Mouse (Mus musculus) megakaryocyte, embryonic 14.5 days (primary cell): ENCODE measurements around the gene Sh3bgrl. TPM values are rescaled to one million over a fixed set of nuclear protein-coding genes. Genes with fewer than 3 reads are reported as not detected.
"Not testable (repeated sequence)": the region's sequence is repeated elsewhere in the genome, so short reads cannot be mapped to it uniquely, and the experiment has no call there.

Experiments used
- H3K27me3 ChIP-seq: replicated peaks from 2 replicates; pipeline ENCODE3; 2012; ENCODE audit warnings: inconsistent platforms
- H3K36me3 ChIP-seq: replicated peaks from 2 replicates; pipeline ENCODE3; 2012; ENCODE audit warnings: low read length, inconsistent platforms, mixed read lengths
- H3K4me1 ChIP-seq: 2 replicates; pipeline ENCODE4 v1.6.1; 2012; ENCODE audit warnings: inconsistent platforms
- H3K4me3 ChIP-seq: replicated peaks from 2 replicates; pipeline ENCODE3; 2012; ENCODE audit warnings: moderate library complexity, mild to moderate bottlenecking, inconsistent platforms
- H3K9me3 ChIP-seq: 2 replicates; pipeline ENCODE4 v1.6.1; 2012; ENCODE audit warnings: inconsistent platforms
- FLI1 ChIP-seq: IDR thresholded peaks from 2 replicates; pipeline ENCODE4 v1.6.1; 2012; ENCODE audit warnings: low read length, inconsistent platforms, mixed read lengths
- GATA1 ChIP-seq: IDR thresholded peaks from 3 replicates; pipeline ENCODE4 v1.6.1; 2012; ENCODE audit warnings: mixed read lengths, low read length, inconsistent platforms, borderline replicate concordance
- polyA plus RNA-seq: library from polyadenylated mRNA; stranded (reverse); fragments of >175 nt; gene quantifications from 2 replicates; pipeline ENCODE4 v1.2.3, GENCODE M21; 2012; ENCODE audit warnings: low replicate concordance; ENCODE audit not compliant: insufficient read depth

Sh3bgrl gene
- 5.4 TPM in 1 of 2 replicates, not detected in the other for polyA plus RNA-seq

DNA sequence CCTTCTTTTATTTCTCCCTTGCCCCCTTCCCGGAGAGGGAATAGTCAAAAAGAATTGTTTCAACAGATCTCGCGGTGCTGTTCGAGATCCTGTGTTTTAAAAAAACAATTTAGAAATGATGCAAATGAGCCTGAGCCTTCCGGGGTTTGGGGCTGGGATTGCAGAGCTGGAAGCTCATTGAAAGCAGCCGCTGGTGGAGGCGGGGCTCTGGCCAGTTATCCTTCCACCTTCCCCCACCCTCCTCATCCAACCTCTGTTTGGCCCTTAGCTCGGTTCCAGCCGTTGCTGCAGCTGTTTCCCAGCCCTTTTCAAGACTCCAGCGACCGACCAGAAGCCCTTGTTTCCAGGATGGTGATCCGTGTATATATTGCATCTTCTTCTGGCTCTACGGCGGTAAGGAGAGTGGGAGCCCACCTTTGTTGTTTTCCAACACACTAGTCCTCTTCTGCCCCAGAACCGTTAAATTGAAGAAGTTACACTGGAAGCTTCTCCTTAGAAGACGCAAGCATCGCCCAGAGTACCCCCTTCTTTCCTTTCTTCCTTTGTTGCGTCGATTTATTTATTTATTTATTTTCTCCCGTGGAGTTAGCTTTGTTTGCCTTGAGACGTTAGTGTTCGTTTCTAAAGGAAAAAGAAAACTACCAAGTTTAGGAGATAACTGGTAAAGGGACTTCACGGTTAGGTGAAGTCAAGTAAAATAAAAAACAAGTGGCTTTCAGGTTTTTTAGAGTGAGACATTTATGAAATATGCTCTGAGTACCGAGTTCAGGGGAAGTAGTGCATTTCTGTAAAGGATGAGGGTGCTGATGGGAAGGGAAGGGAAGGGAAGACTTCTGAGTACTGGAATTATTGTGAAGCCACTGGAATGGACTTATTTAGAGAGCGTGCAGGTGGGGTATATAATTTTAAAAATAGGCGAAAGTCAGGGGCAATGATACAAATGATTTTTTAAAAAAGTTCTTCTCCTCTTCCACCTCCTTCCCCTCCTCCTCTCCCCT is at the start of gene Sh3bgrl:
Gene Sh3bgrl (plus strand): TSS at position 121 of the 998 bp plus-strand sequence.
- H3K9me3 ChIP-seq = no peaks in the 10 kb centered on the region
- H3K4me1 ChIP-seq = peaks cover 7% of the 10 kb centered on the region; the same call in 1 of the 2 replicates
- H3K4me3 ChIP-seq = peak within 1 kb of the TSS; percentile 93
- no peaks in the 10 kb centered on the region for H3K36me3 ChIP-seq
- peaks cover 2% of the 10 kb centered on the region for H3K27me3 ChIP-seq
- TF ChIP-seq FLI1 = no peak
- TF ChIP-seq GATA1 = no peak

- Histone ChIP-seq H3K27me3 (no peaks in the 10 kb centered on the region), H3K4me3 (no peak overlapping the region)
- TF ChIP-seq GATA1 (no peak), FLI1 (no peak)
Observed at GRCm38 (mm10) chrX:109047773-109048172, 47.4 kb upstream of the Sh3bgrl start.

GRCm38 (mm10) chrX:109071719-109072118 is 23.4 kb upstream of the Sh3bgrl start:
- Histone ChIP-seq H3K4me3 (no peak overlapping the region), H3K36me3 (no peaks in the 10 kb centered on the region), H3K4me1 (no peaks in the 10 kb centered on the region; the same call in 1 of the 2 replicates), H3K27me3 (no peaks in the 10 kb centered on the region), H3K9me3 (no peaks in the 10 kb centered on the region)
- TF ChIP-seq FLI1 (no peak), GATA1 (no peak)

More at GRCm38 (mm10) chrX:109047773-109048172, 47.4 kb upstream of the Sh3bgrl start:
- no peaks in the 10 kb centered on the region for H3K4me1 ChIP-seq
- H3K9me3 ChIP-seq = no peaks in the 10 kb centered on the region
- H3K36me3 ChIP-seq = no peaks in the 10 kb centered on the region

- no peaks in the 10 kb centered on the region for H3K36me3 ChIP-seq
- H3K4me3 ChIP-seq = no peak overlapping the region
- peaks cover 2% of the 10 kb centered on the region for H3K27me3 ChIP-seq
- no peaks in the 10 kb centered on the region; the same call in 1 of the 2 replicates for H3K4me1 ChIP-seq
- H3K9me3 ChIP-seq = no peaks in the 10 kb centered on the region
- TF ChIP-seq FLI1 = no peak
- TF ChIP-seq GATA1 = no peak
Observed at GRCm38 (mm10) chrX:109075716-109076115, 19.4 kb upstream of the Sh3bgrl start.

DNA sequence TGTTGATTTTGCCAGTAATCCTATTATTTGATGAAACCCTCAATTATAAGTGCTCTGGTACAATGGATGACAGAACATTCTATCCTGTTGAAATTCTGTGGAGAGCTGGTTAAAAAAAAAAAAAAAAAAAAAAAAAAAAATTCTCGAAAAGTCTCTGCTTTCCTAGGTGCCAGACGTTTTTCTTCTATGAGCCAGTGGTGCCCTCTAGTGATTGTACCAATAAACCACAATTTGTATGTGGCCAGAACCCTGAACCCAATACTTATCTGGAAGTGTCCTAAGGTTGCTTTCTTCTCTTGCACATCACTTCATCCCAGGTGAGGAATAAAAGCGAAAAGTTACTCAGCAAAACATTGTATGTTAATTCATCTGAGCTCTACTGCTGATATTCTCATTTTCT is 18.8 kb upstream of the Sh3bgrl start:
- Histone ChIP-seq H3K27me3 (peaks cover 2% of the 10 kb centered on the region), H3K9me3 (no peaks in the 10 kb centered on the region), H3K4me3 (no peak overlapping the region), H3K4me1 (no peaks in the 10 kb centered on the region; the same call in 1 of the 2 replicates), H3K36me3 (no peaks in the 10 kb centered on the region)
- TF ChIP-seq FLI1 (no peak), GATA1 (no peak)

DNA sequence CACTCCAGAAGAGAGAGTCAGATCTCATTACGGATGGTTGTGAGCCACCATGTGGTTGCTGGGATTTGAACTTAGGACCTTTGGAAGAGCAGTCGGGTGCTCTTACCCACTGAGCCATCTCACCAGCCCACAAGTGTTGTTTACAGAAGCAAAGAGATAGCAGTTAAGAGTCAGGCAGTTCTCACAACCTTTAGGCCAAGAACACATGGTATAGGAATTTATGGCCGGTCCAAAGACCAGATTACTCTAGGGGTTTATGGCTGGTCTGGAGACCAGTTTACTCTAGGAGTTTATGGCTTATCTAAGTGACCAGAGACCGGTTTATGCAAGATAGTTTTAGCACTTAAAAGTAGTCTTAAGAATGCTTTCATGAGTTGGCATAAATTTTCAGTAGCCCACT is 15.8 kb upstream of the Sh3bgrl start:
- H3K4me1 ChIP-seq, H3K27me3 ChIP-seq, H3K4me3 ChIP-seq, H3K36me3 ChIP-seq, H3K9me3 ChIP-seq: not testable (repeated sequence)

GRCm38 (mm10) chrX:109087073-109087472 is 8.1 kb upstream of the Sh3bgrl start:
- Histone ChIP-seq H3K9me3 (peaks cover 9% of the 10 kb centered on the region; the same call in 1 of the 2 replicates), H3K4me3 (no peak overlapping the region), H3K27me3 (peaks cover 2% of the 10 kb centered on the region), H3K4me1 (no peaks in the 10 kb centered on the region), H3K36me3 (no peaks in the 10 kb centered on the region)
- no peak for TF ChIP-seq FLI1

- Histone ChIP-seq H3K4me3 (peak overlapping the region; percentile 93), H3K4me1 (peaks cover 7% of the 10 kb centered on the region; the same call in 1 of the 2 replicates), H3K27me3 (peaks cover 2% of the 10 kb centered on the region), H3K9me3 (no peaks in the 10 kb centered on the region), H3K36me3 (no peaks in the 10 kb centered on the region)
- TF ChIP-seq FLI1 (no peak), GATA1 (no peak)
Observed at GRCm38 (mm10) chrX:109094800-109095199, 365 bp upstream of the Sh3bgrl start.

DNA sequence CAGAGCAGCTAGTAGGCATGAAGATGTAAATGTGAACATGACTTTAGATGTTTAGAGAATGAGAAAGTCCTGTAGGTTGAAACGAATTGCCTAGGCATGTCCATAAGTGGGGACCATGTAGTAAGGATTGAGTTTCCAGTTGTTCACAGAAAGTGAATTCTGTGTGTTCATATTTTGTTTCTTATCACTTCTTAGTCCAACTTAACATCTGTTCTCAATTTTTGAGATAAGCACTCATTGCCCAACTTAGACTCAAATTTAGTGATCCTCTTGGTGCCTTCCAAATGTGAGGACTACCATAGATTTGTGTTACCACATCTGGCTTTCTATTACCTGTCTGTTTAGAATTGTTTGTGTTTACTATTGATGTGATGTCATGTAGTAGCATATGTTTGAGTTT is 3.3 kb downstream of the Sh3bgrl start:
- TF ChIP-seq FLI1 (no peak), GATA1 (no peak)
- H3K4me3 ChIP-seq = no peak overlapping the region
- H3K36me3 ChIP-seq = no peaks in the 10 kb centered on the region
- H3K27me3 ChIP-seq = peaks cover 2% of the 10 kb centered on the region
- H3K4me1 ChIP-seq = peaks cover 10% of the 10 kb centered on the region; the same call in 1 of the 2 replicates
- no peaks in the 10 kb centered on the region for H3K9me3 ChIP-seq

DNA sequence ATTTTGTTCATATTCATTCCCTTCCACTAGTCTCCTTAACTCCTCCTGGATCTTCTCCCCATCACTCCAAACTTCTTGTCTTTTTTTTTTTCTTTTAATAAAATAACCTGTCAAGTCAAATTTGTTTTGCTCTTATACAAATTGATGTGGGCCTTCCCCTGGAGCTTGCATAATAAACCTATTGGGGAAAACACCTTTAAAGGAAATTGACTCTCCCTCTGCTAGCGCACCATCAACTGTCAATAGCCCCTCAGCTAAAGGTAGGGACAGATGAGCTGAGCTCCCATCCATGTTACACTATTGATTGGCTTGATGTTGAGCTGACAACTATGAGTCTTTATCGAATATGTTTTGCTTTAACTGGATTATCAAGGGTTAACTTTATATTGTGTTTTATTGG is 5.3 kb downstream of the Sh3bgrl start:
- Histone ChIP-seq H3K4me3 (no peak overlapping the region), H3K9me3 (no peaks in the 10 kb centered on the region), H3K27me3 (no peaks in the 10 kb centered on the region), H3K4me1 (peaks cover 10% of the 10 kb centered on the region; the same call in 1 of the 2 replicates), H3K36me3 (no peaks in the 10 kb centered on the region)
- TF ChIP-seq GATA1 (no peak), FLI1 (no peak)
